Mouse (Mus musculus): Measurements from ENCODE around the gene Upk3b. TPM values are rescaled to one million over a fixed set of nuclear protein-coding genes. Genes with fewer than 3 reads are reported as not detected.

Upk3b gene
- polyA plus RNA-seq, 1 experiment from 2014 or later: 0.67 TPM

- Histone ChIP-seq H3K4me1 (ENCODE audit: control insufficient read depth, insufficient read depth, low read length) (peaks cover 3% of the 10 kb centered on the region; the same call in 1 of the 2 replicates), H3K36me3 (ENCODE audit: control insufficient read depth, insufficient read depth, low read length) (peaks cover 5% of the 10 kb centered on the region; the same call in 1 of the 2 replicates), H3K4me3 (ENCODE audit: low read depth, low read length) (no peak overlapping the region), H3K4me2 (ENCODE audit: low read depth, severe bottlenecking) (no peak overlapping the region), H3K9ac (ENCODE audit: low read length) (no peak overlapping the region), H3K27me3 (ENCODE audit: control insufficient read depth, insufficient read depth, low read length) (no peaks in the 10 kb centered on the region), H3K9me3 (ENCODE audit: control insufficient read depth, low read length) (no peaks in the 10 kb centered on the region), H3K27ac (replicated peaks; ENCODE audit: low read depth, low read length) (0 out of 2 replicates have a peak overlapping the region, but pooled peaks have one; percentile 43)
- no peak for DNase-seq (ENCODE audit: low spot score)
- 71% methylated on average over 2 of the region's 2 CpGs for WGBS
- no peak for ATAC-seq (ENCODE audit: insufficient number of reproducible peaks, low FRiP score, low TSS enrichment, low read depth)
These were observed 36.0 kb upstream of the Upk3b start for GRCm38 (mm10) chr5:136002325-136002724.

GRCm38 (mm10) chr5:136002751-136003151, 35.5 kb upstream of the Upk3b start:
- no peak overlapping the region for H3K9ac ChIP-seq (ENCODE audit: low read length)
- H3K4me3 ChIP-seq (ENCODE audit: low read depth, low read length): no peak overlapping the region
- no peaks in the 10 kb centered on the region for H3K27me3 ChIP-seq (ENCODE audit: control insufficient read depth, insufficient read depth, low read length)
- 18% methylated on average over 3 of the region's 3 CpGs for WGBS
- DNase-seq (ENCODE audit: low spot score): peak; percentile 24
- 0 out of 2 replicates have a peak overlapping the region, but pooled peaks have one; percentile 43 for H3K27ac ChIP-seq (replicated peaks; ENCODE audit: low read depth, low read length)
- H3K4me1 ChIP-seq (ENCODE audit: control insufficient read depth, insufficient read depth, low read length): peaks cover 3% of the 10 kb centered on the region; the same call in 1 of the 2 replicates
- no peaks in the 10 kb centered on the region for H3K9me3 ChIP-seq (ENCODE audit: control insufficient read depth, low read length)
- no peak for ATAC-seq (ENCODE audit: insufficient number of reproducible peaks, low FRiP score, low TSS enrichment, low read depth)
- peaks cover 5% of the 10 kb centered on the region; the same call in 1 of the 2 replicates for H3K36me3 ChIP-seq (ENCODE audit: control insufficient read depth, insufficient read depth, low read length)
- H3K4me2 ChIP-seq (ENCODE audit: low read depth, severe bottlenecking): no peak overlapping the region

GRCm38 (mm10) chr5:136004537-136004936, 33.8 kb upstream of the Upk3b start:
- H3K9me3 ChIP-seq (ENCODE audit: control insufficient read depth, low read length): no peaks in the 10 kb centered on the region
- WGBS: 83% methylated on average over 4 of the region's 4 CpGs
- H3K4me1 ChIP-seq (ENCODE audit: control insufficient read depth, insufficient read depth, low read length): peaks cover 3% of the 10 kb centered on the region; the same call in 1 of the 2 replicates
- ATAC-seq (ENCODE audit: insufficient number of reproducible peaks, low FRiP score, low TSS enrichment, low read depth): no peak
- H3K4me3 ChIP-seq (ENCODE audit: low read depth, low read length): no peak overlapping the region
- no peak overlapping the region for H3K4me2 ChIP-seq (ENCODE audit: low read depth, severe bottlenecking)
- no peak for DNase-seq (ENCODE audit: low spot score)
- H3K27ac ChIP-seq (replicated peaks; ENCODE audit: low read depth, low read length): no peak overlapping the region
- H3K27me3 ChIP-seq (ENCODE audit: control insufficient read depth, insufficient read depth, low read length): no peaks in the 10 kb centered on the region
- no peaks in the 10 kb centered on the region; the same call in 1 of the 2 replicates for H3K36me3 ChIP-seq (ENCODE audit: control insufficient read depth, insufficient read depth, low read length)
- no peak overlapping the region for H3K9ac ChIP-seq (ENCODE audit: low read length)

GRCm38 (mm10) chr5:136007745-136008144, 30.6 kb upstream of the Upk3b start:
- Histone ChIP-seq H3K4me2 (ENCODE audit: low read depth, severe bottlenecking) (no peak overlapping the region), H3K27ac (replicated peaks; ENCODE audit: low read depth, low read length) (no peak overlapping the region), H3K36me3 (ENCODE audit: control insufficient read depth, insufficient read depth, low read length) (peaks cover 3% of the 10 kb centered on the region; the same call in 1 of the 2 replicates), H3K27me3 (ENCODE audit: control insufficient read depth, insufficient read depth, low read length) (no peaks in the 10 kb centered on the region), H3K4me3 (ENCODE audit: low read depth, low read length) (no peak overlapping the region), H3K4me1 (ENCODE audit: control insufficient read depth, insufficient read depth, low read length) (0 out of 2 replicates have a peak, but pooled peaks cover 3% of the 10 kb centered on the region), H3K9ac (ENCODE audit: low read length) (no peak overlapping the region), H3K9me3 (ENCODE audit: control insufficient read depth, low read length) (no peaks in the 10 kb centered on the region)
- 81% methylated on average over 7 of the region's 7 CpGs for WGBS
- no peak for DNase-seq (ENCODE audit: low spot score)
- no peak for ATAC-seq (ENCODE audit: insufficient number of reproducible peaks, low FRiP score, low TSS enrichment, low read depth)

GRCm38 (mm10) chr5:136014877-136015276, 23.4 kb upstream of the Upk3b start:
- Histone ChIP-seq H3K27ac (replicated peaks; ENCODE audit: low read depth, low read length) (no peak overlapping the region), H3K9me3 (ENCODE audit: control insufficient read depth, low read length) (no peaks in the 10 kb centered on the region), H3K4me2 (ENCODE audit: low read depth, severe bottlenecking) (no peak overlapping the region), H3K4me1 (ENCODE audit: control insufficient read depth, insufficient read depth, low read length) (no peaks in the 10 kb centered on the region), H3K27me3 (ENCODE audit: control insufficient read depth, insufficient read depth, low read length) (no peaks in the 10 kb centered on the region), H3K36me3 (ENCODE audit: control insufficient read depth, insufficient read depth, low read length) (peaks cover 8% of the 10 kb centered on the region; the same call in 1 of the 2 replicates), H3K4me3 (ENCODE audit: low read depth, low read length) (no peak overlapping the region), H3K9ac (ENCODE audit: low read length) (no peak overlapping the region)
- WGBS: 84% methylated on average over 10 of the region's 10 CpGs
- no peak for DNase-seq (ENCODE audit: low spot score)
- no peak for ATAC-seq (ENCODE audit: insufficient number of reproducible peaks, low FRiP score, low TSS enrichment, low read depth)

GRCm38 (mm10) chr5:136015586-136015985, 22.7 kb upstream of the Upk3b start:
- no peaks in the 10 kb centered on the region for H3K27me3 ChIP-seq (ENCODE audit: control insufficient read depth, insufficient read depth, low read length)
- no peak overlapping the region for H3K9ac ChIP-seq (ENCODE audit: low read length)
- H3K9me3 ChIP-seq (ENCODE audit: control insufficient read depth, low read length): no peaks in the 10 kb centered on the region
- no peak overlapping the region for H3K4me2 ChIP-seq (ENCODE audit: low read depth, severe bottlenecking)
- WGBS: 86% methylated on average over 10 of the region's 10 CpGs
- H3K27ac ChIP-seq (replicated peaks; ENCODE audit: low read depth, low read length): no peak overlapping the region
- no peak for DNase-seq (ENCODE audit: low spot score)
- no peaks in the 10 kb centered on the region for H3K4me1 ChIP-seq (ENCODE audit: control insufficient read depth, insufficient read depth, low read length)
- no peak for ATAC-seq (ENCODE audit: insufficient number of reproducible peaks, low FRiP score, low TSS enrichment, low read depth)
- H3K4me3 ChIP-seq (ENCODE audit: low read depth, low read length): no peak overlapping the region
- H3K36me3 ChIP-seq (ENCODE audit: control insufficient read depth, insufficient read depth, low read length): peaks cover 8% of the 10 kb centered on the region; the same call in 1 of the 2 replicates

- Histone ChIP-seq H3K9ac (ENCODE audit: low read length) (no peak overlapping the region), H3K4me3 (ENCODE audit: low read depth, low read length) (no peak overlapping the region), H3K27me3 (ENCODE audit: control insufficient read depth, insufficient read depth, low read length) (no peaks in the 10 kb centered on the region), H3K9me3 (ENCODE audit: control insufficient read depth, low read length) (no peaks in the 10 kb centered on the region), H3K36me3 (ENCODE audit: control insufficient read depth, insufficient read depth, low read length) (peaks cover 8% of the 10 kb centered on the region; the same call in 1 of the 2 replicates), H3K4me2 (ENCODE audit: low read depth, severe bottlenecking) (no peak overlapping the region), H3K27ac (replicated peaks; ENCODE audit: low read depth, low read length) (no peak overlapping the region), H3K4me1 (ENCODE audit: control insufficient read depth, insufficient read depth, low read length) (no peaks in the 10 kb centered on the region)
- no peak for DNase-seq (ENCODE audit: low spot score)
- WGBS: 85% methylated on average over 10 of the region's 10 CpGs
- ATAC-seq (ENCODE audit: insufficient number of reproducible peaks, low FRiP score, low TSS enrichment, low read depth): no peak
These were observed 22.1 kb upstream of the Upk3b start for GRCm38 (mm10) chr5:136016014-136016876.

GRCm38 (mm10) chr5:136017262-136017661, 21.0 kb upstream of the Upk3b start:
- 89% methylated on average over 6 of the region's 6 CpGs for WGBS
- no peaks in the 10 kb centered on the region for H3K4me1 ChIP-seq (ENCODE audit: control insufficient read depth, insufficient read depth, low read length)
- no peaks in the 10 kb centered on the region for H3K27me3 ChIP-seq (ENCODE audit: control insufficient read depth, insufficient read depth, low read length)
- DNase-seq (ENCODE audit: low spot score): no peak
- H3K4me2 ChIP-seq (ENCODE audit: low read depth, severe bottlenecking): no peak overlapping the region
- no peak overlapping the region for H3K9ac ChIP-seq (ENCODE audit: low read length)
- H3K27ac ChIP-seq (replicated peaks; ENCODE audit: low read depth, low read length): no peak overlapping the region
- no peak for ATAC-seq (ENCODE audit: insufficient number of reproducible peaks, low FRiP score, low TSS enrichment, low read depth)
- H3K36me3 ChIP-seq (ENCODE audit: control insufficient read depth, insufficient read depth, low read length): peaks cover 8% of the 10 kb centered on the region; the same call in 1 of the 2 replicates
- H3K9me3 ChIP-seq (ENCODE audit: control insufficient read depth, low read length): no peaks in the 10 kb centered on the region
- H3K4me3 ChIP-seq (ENCODE audit: low read depth, low read length): no peak overlapping the region
